Mouse (Mus musculus) heart, embryonic 14.5 days (tissue): Measurements from ENCODE around the gene Slfn4. TPM values are rescaled to one million over a fixed set of nuclear protein-coding genes. Genes with fewer than 3 reads are reported as not detected.
A peak's percentile ranks its signal among the peaks of the same experiment; 100 is the strongest.
"Not testable (repeated sequence)": the region's sequence is repeated elsewhere in the genome, so short reads cannot be mapped to it uniquely, and the experiment has no call there.

Experiments
- ATAC-seq: fragments of 200-750 bp; cut with Nextera tagmentation; 2 replicates; pipeline ENCODE4 v1.8.0; 2017; ENCODE audit warnings: low read depth, moderate TSS enrichment; ENCODE audit not compliant: insufficient number of reproducible peaks, insufficient read depth, low FRiP score
- H3K27ac ChIP-seq, 2 experiments: fragments of 200-500 bp in 1 of 2; fragments of 300-500 bp in 1 of 2; sonication (generic) in 1 of 2; replicated peaks in 1 of 2; 2 replicates each; pipeline ENCODE4 v1.5.1; 2012 to 2014; ENCODE audit warnings: low read depth in 2 of 2, low read length in 2 of 2, control low read depth in 1 of 2, mild to moderate bottlenecking in 1 of 2, mixed read lengths in 1 of 2; ENCODE audit not compliant: control insufficient read depth in 1 of 2, insufficient read depth in 1 of 2
- H3K27me3 ChIP-seq: fragments of 300-500 bp; sonication (generic); 2 replicates; pipeline ENCODE4 v1.6.1; 2014; ENCODE audit warnings: mild to moderate bottlenecking, low read length, control low read depth; ENCODE audit not compliant: control insufficient read depth, insufficient read depth
- H3K36me3 ChIP-seq: fragments of 300-500 bp; sonication (generic); 2 replicates; pipeline ENCODE4 v1.6.1; 2014; ENCODE audit warnings: mild to moderate bottlenecking, control low read depth, low read length, mixed read lengths; ENCODE audit not compliant: control insufficient read depth, insufficient read depth
- H3K4me1 ChIP-seq, 2 experiments: fragments of 200-500 bp in 1 of 2; fragments of 300-500 bp in 1 of 2; sonication (generic) in 1 of 2; 2 replicates each; pipeline ENCODE4 v1.6.1; 2012 to 2014; ENCODE audit warnings: low read length in 2 of 2, control low read depth in 1 of 2, mixed read lengths in 1 of 2; ENCODE audit not compliant: control insufficient read depth in 2 of 2, insufficient read depth in 2 of 2
- H3K4me2 ChIP-seq: fragments of 300-500 bp; sonication (generic); 2 replicates; pipeline ENCODE4 v1.6.1; 2014; ENCODE audit warnings: mild to moderate bottlenecking, low read length
- H3K4me3 ChIP-seq, 2 experiments: fragments of 200-500 bp in 1 of 2; fragments of 300-500 bp in 1 of 2; sonication (generic) in 1 of 2; 2 replicates each; pipeline ENCODE4 v1.5.1; 2012 to 2014; ENCODE audit warnings: low read length in 2 of 2, mild to moderate bottlenecking in 2 of 2, control low read depth in 1 of 2, low read depth in 1 of 2, moderate library complexity in 1 of 2; ENCODE audit not compliant: control insufficient read depth in 1 of 2, insufficient read depth in 1 of 2
- H3K9ac ChIP-seq: fragments of 300-500 bp; sonication (generic); 2 replicates; pipeline ENCODE4 v1.6.1; 2014; ENCODE audit warnings: mild to moderate bottlenecking, low read length
- H3K9me3 ChIP-seq: fragments of 300-500 bp; sonication (generic); 2 replicates; pipeline ENCODE4 v1.6.1; 2016; ENCODE audit warnings: low read length, control low read depth; ENCODE audit not compliant: control insufficient read depth
- WGBS: fragments of 180-500 bp; shearing (Covaris S2); extraction: QIAGEN DNeasy Blood & Tissue Kit; methylation state at CpG from one replicate; pipeline ENCODE4 v1.1.7; 2014; 5-methylcytosine and 5-hydroxymethylcytosine counted together
- polyA plus RNA-seq: library from polyadenylated mRNA; unstranded; fragments of >200 nt; fragmentation: Nextera tagmentation; extraction: Ambion mirVana; gene quantifications from 2 replicates; pipeline ENCODE4 v1.2.1, GENCODE M21; 2014

Gene Slfn4
- polyA plus RNA-seq, 1 experiment from 2014 or later: not detected

DNA sequence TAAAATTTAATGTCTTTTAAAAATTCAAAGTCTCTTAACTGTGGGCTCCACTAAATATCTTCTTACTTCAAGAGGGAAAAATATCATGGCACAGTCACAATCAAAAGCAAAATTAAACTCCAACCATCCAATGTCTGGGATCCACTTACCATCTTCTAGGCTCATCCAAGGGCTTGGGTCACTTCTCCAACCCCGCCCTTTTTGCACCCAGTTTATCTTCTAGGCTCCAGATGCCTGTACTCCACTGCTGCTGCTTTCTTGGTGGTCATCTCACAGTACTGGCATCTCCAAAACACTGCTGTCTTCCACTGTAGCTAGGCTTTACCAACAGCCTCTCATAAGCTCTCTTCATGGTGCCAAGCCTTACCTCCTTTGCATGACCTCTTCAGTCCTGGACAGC lies 41.1 kb downstream of the Slfn4 start:
- Histone ChIP-seq H3K27ac (no peak overlapping the region), H3K4me2 (no peak overlapping the region), H3K36me3 (no peaks in the 10 kb centered on the region), H3K4me1 (no peaks in the 10 kb centered on the region), H3K9ac (no peak overlapping the region), H3K4me3 (no peak overlapping the region), H3K9me3 (no peaks in the 10 kb centered on the region), H3K27me3 (no peaks in the 10 kb centered on the region)
- 72% methylated on average over 1 of the region's 1 CpGs for WGBS
- ATAC-seq: no peak

DNA sequence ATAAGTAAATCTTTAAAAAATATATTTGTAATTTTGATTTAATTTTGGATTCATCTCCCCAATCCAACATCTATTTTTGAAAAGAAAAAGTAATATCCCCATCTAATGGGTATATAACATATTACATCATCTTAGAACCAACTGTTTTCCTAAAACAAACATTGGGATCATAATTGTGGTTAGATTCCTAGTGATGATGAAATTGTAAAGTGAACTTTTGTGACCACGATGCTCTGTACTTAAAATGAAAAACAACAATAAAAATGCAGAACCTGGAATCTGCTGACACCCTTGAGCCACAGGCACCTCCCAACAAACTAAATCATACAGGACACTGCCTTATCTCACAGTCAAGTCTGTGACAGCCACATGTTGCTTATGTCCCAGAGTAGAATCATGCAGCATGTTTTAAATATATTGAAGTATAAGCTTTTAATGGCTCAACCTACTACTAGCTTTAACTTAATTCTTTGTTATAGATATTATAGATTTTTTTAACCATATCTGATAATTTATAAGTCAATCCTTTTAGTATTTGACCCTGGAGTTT lies 46.4 kb downstream of the Slfn4 start:
- no peaks in the 10 kb centered on the region for H3K27me3 ChIP-seq
- H3K4me2 ChIP-seq: no peak overlapping the region
- no peaks in the 10 kb centered on the region for H3K36me3 ChIP-seq
- no peak overlapping the region for H3K9ac ChIP-seq
- no peak for ATAC-seq
- no peak overlapping the region for H3K4me3 ChIP-seq
- 71% methylated on average over 1 of the region's 1 CpGs for WGBS
- H3K27ac ChIP-seq: no peak overlapping the region
- no peaks in the 10 kb centered on the region for H3K4me1 ChIP-seq
- H3K9me3 ChIP-seq: no peaks in the 10 kb centered on the region

DNA sequence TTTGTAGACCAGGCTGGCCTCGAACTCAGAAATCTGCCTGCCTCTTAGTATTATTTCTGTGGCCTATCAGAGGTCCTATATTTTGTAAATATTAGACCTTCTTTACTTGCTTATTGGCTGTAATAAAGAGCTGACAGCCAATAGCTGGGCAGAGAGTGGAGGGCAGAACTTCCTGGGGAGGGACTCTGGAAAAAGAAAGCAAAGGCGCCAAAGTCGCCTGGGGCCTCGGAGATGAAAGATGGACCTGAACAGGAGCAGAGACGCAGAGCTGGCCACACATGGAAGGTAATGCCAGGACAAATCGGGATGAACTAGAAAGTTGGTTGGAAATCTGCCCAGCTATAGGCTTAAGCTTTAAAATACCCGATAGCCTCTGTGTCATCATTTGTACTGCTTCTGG lies 48.4 kb downstream of the Slfn4 start:
- no peaks in the 10 kb centered on the region for H3K27me3 ChIP-seq
- H3K27ac ChIP-seq: no peak overlapping the region
- H3K9me3 ChIP-seq: no peaks in the 10 kb centered on the region
- ATAC-seq: no peak
- WGBS: 74% methylated on average over 7 of the region's 7 CpGs
- no peak overlapping the region for H3K9ac ChIP-seq
- H3K36me3 ChIP-seq: no peaks in the 10 kb centered on the region
- H3K4me2 ChIP-seq: 0 out of 2 replicates have a peak overlapping the region, but pooled peaks have one; percentile 4
- H3K4me1 ChIP-seq: no peaks in the 10 kb centered on the region
- no peak overlapping the region for H3K4me3 ChIP-seq

DNA sequence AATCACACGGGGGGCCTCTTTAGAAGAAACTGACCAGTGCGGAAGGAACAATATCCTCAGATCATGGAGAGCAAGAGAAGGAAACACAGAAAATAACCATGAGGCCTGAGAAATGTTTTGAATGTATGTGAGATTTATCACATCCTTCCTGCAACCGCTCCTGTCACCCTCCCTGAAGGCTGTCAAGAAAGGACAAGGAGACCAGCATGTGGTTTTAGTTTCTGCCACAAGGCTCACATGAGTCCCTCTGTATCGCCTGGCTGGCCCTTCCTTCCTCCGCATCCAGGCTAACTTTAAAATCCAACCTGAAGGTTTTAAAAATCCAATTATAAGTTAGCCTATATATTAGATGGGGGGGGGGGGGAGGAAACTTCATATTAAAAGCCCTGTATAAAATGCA lies 48.8 kb downstream of the Slfn4 start:
- not testable (repeated sequence) for H3K27ac ChIP-seq, H3K9ac ChIP-seq, H3K36me3 ChIP-seq, ATAC-seq, H3K4me1 ChIP-seq, H3K4me3 ChIP-seq, H3K27me3 ChIP-seq, H3K9me3 ChIP-seq
- WGBS: 81% methylated on average over 5 of the region's 5 CpGs
- H3K4me2 ChIP-seq: 0 out of 2 replicates have a peak overlapping the region, but pooled peaks have one; percentile 4

DNA sequence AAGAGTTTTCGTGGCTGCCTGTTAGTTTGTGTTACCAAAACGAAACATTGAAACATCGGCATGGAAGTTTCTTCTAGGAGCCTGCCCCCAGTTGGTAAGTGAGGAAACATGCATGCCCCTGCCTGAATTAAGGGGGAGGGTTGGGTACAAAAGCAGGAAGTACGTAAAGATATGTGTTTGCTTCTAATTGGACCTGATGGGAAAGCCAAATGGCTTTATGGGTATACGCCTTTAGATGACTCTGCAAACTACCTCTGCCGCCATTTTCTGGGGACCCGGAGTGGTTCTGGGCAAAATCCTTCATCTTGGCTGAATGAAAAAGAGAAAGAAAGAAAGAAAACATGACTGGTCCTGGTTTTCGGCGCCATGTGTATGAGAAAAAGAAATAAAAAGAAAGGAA lies 49.2 kb downstream of the Slfn4 start:
- no peak overlapping the region for H3K4me2 ChIP-seq
- no peaks in the 10 kb centered on the region for H3K36me3 ChIP-seq
- no peak for ATAC-seq
- H3K27me3 ChIP-seq: no peaks in the 10 kb centered on the region
- H3K27ac ChIP-seq: no peak overlapping the region
- H3K9me3 ChIP-seq: no peaks in the 10 kb centered on the region
- 84% methylated on average over 9 of the region's 9 CpGs for WGBS
- H3K4me1 ChIP-seq: no peaks in the 10 kb centered on the region
- H3K9ac ChIP-seq: no peak overlapping the region
- H3K4me3 ChIP-seq: no peak overlapping the region

DNA sequence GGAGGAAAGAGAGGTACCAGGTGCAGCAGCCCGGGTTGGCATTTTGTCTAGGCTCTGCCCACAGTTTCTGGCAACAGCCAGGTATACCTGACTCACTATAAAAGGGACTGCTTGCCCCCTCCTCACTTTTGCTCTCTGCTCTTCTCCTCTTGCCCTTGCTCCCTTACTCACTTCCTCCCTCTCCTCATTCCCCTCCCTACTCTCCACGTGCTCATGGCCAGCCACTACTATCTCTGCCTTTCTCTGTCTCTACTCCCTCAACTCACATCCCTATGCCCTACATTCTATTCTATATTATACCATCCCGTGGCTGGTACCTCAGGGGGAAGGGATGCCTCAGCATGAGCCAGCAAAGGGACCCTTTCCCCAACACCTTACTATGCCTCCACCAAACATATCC lies 49.8 kb downstream of the Slfn4 start:
- no peaks in the 10 kb centered on the region for H3K36me3 ChIP-seq
- no peak overlapping the region for H3K4me2 ChIP-seq
- H3K27me3 ChIP-seq: no peaks in the 10 kb centered on the region
- no peak overlapping the region for H3K27ac ChIP-seq
- H3K9ac ChIP-seq: no peak overlapping the region
- ATAC-seq: no peak
- H3K4me1 ChIP-seq: no peaks in the 10 kb centered on the region
- 66% methylated on average over 3 of the region's 3 CpGs for WGBS
- no peaks in the 10 kb centered on the region for H3K9me3 ChIP-seq
- H3K4me3 ChIP-seq: no peak overlapping the region

DNA sequence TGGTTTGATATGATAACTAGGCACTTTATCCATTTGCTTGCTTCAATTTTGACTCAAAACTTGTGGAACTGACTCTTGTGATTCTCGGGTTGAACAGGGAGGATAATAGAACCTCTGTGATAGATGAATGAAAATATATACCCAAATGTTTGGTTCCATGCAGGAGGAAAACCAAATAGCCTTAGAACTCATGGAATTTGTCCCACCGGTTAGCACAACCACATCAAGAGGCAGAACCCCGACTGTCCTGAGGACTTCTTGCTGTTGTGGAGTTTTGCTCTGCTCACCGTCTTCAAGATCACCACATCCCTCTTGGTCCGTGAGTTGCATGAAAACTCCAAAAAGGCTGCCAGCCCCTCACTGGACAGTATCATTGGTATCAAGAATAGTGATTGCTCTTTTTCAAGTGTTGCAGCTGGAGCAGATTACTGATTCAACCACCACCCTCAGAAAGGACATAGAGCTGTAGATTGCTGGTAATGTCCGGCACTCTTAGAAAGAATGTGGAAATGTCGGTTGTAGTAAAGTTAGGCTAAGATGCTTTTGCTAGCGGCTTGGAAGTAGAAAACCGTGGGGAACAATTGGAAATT lies 50.5 kb downstream of the Slfn4 start:
- Histone ChIP-seq H3K36me3 (no peaks in the 10 kb centered on the region), H3K4me2 (no peak overlapping the region), H3K4me1 (no peaks in the 10 kb centered on the region), H3K4me3 (no peak overlapping the region), H3K27ac (no peak overlapping the region), H3K27me3 (no peaks in the 10 kb centered on the region), H3K9me3 (no peaks in the 10 kb centered on the region), H3K9ac (no peak overlapping the region)
- WGBS: 78% methylated on average over 9 of the region's 9 CpGs
- ATAC-seq: no peak
